Mouse (Mus musculus) heart, adult 2 months (tissue): ENCODE measurements at regions not wholly inside any gene's neighbourhood (a gene's known extent, or its start where the extent isn't known, plus 50 kb on each side); places are given as distances from the start of the nearest gene placed in this dataset.

ENCODE experiments used
- CTCF ChIP-seq: fragments of 200-600 bp; IDR thresholded peaks from 2 replicates; pipeline ENCODE4 v1.8.1; 2022; ENCODE audit warnings: antibody characterized with exemption, mild to moderate bottlenecking, moderate library complexity
- EP300 ChIP-seq: fragments of 200-500 bp; IDR thresholded peaks from 2 replicates; pipeline ENCODE4 v1.6.1; 2011; ENCODE audit warnings: low read depth, low read length, control low read depth; ENCODE audit not compliant: insufficient read depth
- POLR2A ChIP-seq: fragments of 200-500 bp; IDR thresholded peaks from 2 replicates; pipeline ENCODE4 v1.6.1; 2011; ENCODE audit warnings: mild to moderate bottlenecking, low read depth, low read length, control low read depth; ENCODE audit not compliant: insufficient read depth

DNA sequence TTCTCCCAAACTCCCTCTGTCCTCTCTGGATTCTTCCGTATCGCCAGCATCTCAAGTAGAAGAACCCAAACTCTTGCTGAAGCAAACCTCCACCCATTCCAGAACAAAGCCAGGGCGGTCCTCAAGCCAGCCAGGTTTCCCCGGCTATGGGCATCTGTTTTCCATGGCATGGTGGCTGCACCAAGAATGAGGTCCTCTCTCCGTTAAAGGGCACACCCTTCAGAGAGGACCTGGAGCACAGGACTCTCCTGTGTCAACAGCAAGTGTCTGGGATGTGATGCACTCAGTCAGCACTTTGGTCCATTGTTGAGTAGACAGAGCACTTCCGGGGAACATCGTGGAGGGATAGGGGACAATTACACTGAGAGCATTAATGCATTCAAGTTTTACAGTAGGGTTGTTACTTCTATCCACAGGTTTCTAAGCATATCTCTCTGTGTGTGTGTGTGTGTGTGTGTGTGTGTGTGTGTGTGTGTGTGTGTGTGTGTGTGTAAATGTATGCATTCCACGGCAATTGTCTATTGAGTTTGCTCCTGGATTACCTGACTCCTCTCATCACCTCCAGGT is 56.6 kb upstream of the Cpsf6 start:
- no peak for TF ChIP-seq POLR2A
- no peak for TF ChIP-seq EP300
- no peak for TF ChIP-seq CTCF
